In the genomic region with DNA sequence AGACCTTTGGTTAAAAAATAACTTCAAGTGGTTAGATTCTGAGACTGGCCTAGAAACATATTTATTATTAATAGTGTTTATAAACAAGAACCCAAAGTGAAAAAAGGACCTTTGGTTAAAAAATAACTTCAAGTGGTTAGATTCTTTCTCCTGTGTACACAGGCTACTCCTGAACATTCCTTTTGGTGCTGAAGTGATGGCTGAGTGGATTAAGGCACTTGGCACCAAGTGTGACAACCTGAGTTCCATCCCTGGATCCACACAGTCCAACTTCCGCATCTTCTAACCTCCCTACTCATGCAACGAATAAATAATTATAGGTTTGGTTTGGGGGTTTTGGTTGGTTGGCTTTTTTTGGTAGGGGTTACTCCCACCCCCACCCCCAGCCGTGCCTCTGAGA, we compare ENCODE assay signal across 14 mouse cellular contexts.
"Had no signal": no experiment of that assay in that cellular context is flagged by ENCODE, and none has a peak within 500 bp of the region (broad histone marks: within the 10 kb centered on the region; RNA-seq: fewer than 3 reads in every experiment).

No protein-coding gene starts in this region.

- H3K27ac ChIP-seq: intestine, embryonic 15.5 days; kidney, postnatal 0 days; layer of hippocampus, adult 2 months; limb, embryonic 13.5 days; liver, embryonic 14.5 days; macrophage; midbrain, embryonic 12.5 days; stomach, embryonic 15.5 days had no signal

- DNase-seq: kidney, adult 8-10 months; left cerebral cortex, postnatal 4 days; right cerebral cortex, postnatal 14 days; thymus, adult 2 months; thymus, postnatal 25 days had no signal

- H3K4me3 ChIP-seq: intestine, embryonic 15.5 days; layer of hippocampus, adult 2 months; limb, embryonic 13.5 days; megakaryocyte, embryonic 14.5 days; midbrain, embryonic 12.5 days; stomach, embryonic 15.5 days had no signal

- H3K9me3 ChIP-seq: intestine, embryonic 15.5 days; limb, embryonic 13.5 days; megakaryocyte, embryonic 14.5 days; midbrain, embryonic 12.5 days; stomach, embryonic 15.5 days had no signal

- H3K4me2 ChIP-seq: intestine, embryonic 15.5 days; limb, embryonic 13.5 days; midbrain, embryonic 12.5 days; stomach, embryonic 15.5 days had no signal

- H3K27me3 ChIP-seq: intestine, embryonic 15.5 days; limb, embryonic 13.5 days; megakaryocyte, embryonic 14.5 days; midbrain, embryonic 12.5 days; stomach, embryonic 15.5 days had no signal

- ATAC-seq: intestine, embryonic 15.5 days had no signal

- H3K9ac ChIP-seq: intestine, embryonic 15.5 days; limb, embryonic 13.5 days; liver, embryonic 14.5 days; midbrain, embryonic 12.5 days; stomach, embryonic 15.5 days had no signal

- H3K4me1 ChIP-seq: intestine, embryonic 15.5 days; limb, embryonic 13.5 days; megakaryocyte, embryonic 14.5 days; midbrain, embryonic 12.5 days; stomach, embryonic 15.5 days had no signal
